Mouse (Mus musculus) embryonic facial prominence, embryonic 12.5 days (tissue): ENCODE measurements around the gene Mbd3. TPM values are rescaled to one million over a fixed set of nuclear protein-coding genes. Genes with fewer than 3 reads are reported as not detected.

Experiments used
- ATAC-seq: fragments of 200-750 bp; cut with Nextera tagmentation; 2 replicates; pipeline ENCODE4 v1.8.0; 2017; ENCODE audit not compliant: insufficient number of reproducible peaks, insufficient read depth, low FRiP score, low TSS enrichment
- H3K27ac ChIP-seq: fragments of 300-500 bp; sonication (generic); 2 replicates; pipeline ENCODE4 v1.5.1; 2016; ENCODE audit warnings: mild to moderate bottlenecking
- H3K27me3 ChIP-seq: fragments of 300-500 bp; sonication (generic); 2 replicates; pipeline ENCODE4 v1.6.1; 2016; ENCODE audit warnings: mild to moderate bottlenecking, moderate library complexity
- H3K36me3 ChIP-seq: fragments of 300-500 bp; sonication (generic); 2 replicates; pipeline ENCODE4 v1.6.1; 2016; ENCODE audit warnings: mild to moderate bottlenecking
- H3K4me1 ChIP-seq: fragments of 300-500 bp; sonication (generic); 2 replicates; pipeline ENCODE4 v1.6.1; 2016
- H3K4me2 ChIP-seq: fragments of 300-500 bp; sonication (generic); replicated peaks from 2 replicates; pipeline ENCODE4 v1.6.1; 2016; ENCODE audit warnings: mild to moderate bottlenecking, moderate library complexity
- H3K4me3 ChIP-seq: fragments of 300-500 bp; sonication (generic); 2 replicates; pipeline ENCODE4 v1.5.1; 2016; ENCODE audit warnings: mild to moderate bottlenecking
- H3K9ac ChIP-seq: fragments of 300-500 bp; sonication (generic); 2 replicates; pipeline ENCODE4 v1.6.1; 2016; ENCODE audit warnings: mild to moderate bottlenecking, moderate library complexity
- H3K9me3 ChIP-seq: fragments of 300-500 bp; sonication (generic); 2 replicates; pipeline ENCODE4 v1.6.1; 2016; ENCODE audit warnings: mild to moderate bottlenecking, moderate library complexity
- WGBS: fragments of 180-500 bp; shearing (Covaris S2); methylation state at CpG from one replicate; pipeline ENCODE4 v1.1.7; 2016; 5-methylcytosine and 5-hydroxymethylcytosine counted together
- polyA plus RNA-seq: library from polyadenylated mRNA; unstranded; fragments of >200 nt; fragmentation: Nextera tagmentation; extraction: Ambion mirVana; gene quantifications from 2 replicates; pipeline ENCODE4 v1.2.1, GENCODE M21; 2016

The Mbd3 gene
- polyA plus RNA-seq, 1 experiment from 2014 or later: 332 TPM

DNA sequence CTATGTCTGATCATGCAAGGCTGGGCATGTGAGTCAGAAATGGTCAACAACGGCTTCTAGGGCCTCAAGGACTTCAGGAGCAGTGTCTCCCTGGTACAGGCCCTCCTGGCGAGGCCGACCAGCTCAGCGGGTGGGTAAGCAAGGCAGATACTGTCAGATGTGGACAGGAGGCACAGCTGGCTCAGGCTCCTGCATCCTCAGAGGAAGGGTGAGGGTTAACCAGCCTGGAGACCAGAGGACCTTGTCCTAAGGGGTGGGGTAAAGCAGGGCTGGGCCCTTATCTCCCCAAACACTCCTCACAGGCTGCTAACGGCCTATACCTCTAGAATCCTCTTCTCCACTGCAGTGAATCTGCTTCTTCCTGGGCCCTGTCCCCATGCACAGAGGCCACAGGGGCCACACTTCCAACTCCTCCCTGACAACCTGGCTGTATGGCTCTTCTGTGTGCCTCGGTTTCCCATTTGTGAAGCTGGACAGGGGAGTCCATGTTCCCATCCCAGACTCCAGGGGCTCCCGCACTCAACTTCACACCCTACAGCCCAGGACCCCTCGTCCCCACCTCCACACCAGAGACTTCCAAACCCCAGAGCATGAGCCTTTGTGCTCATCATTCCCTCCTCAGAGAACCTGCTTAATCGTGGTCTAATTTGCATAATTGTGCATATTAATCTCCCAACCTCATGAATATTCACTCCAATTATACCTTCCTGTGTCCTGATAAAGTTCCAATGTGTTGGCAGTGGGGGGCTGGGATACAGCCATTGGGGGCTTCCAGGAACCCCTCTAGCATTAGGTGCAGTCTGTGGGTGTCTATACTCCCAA is 22.5 kb upstream of the Mbd3 start:
- WGBS: 91% methylated on average over 9 of the region's 9 CpGs
- no peak overlapping the region for H3K9ac ChIP-seq
- H3K4me2 ChIP-seq: no peak overlapping the region
- H3K4me3 ChIP-seq: no peak overlapping the region
- 0 out of 2 replicates have a peak, but pooled peaks cover 9% of the 10 kb centered on the region for H3K4me1 ChIP-seq
- peaks cover 99% of the 10 kb centered on the region for H3K36me3 ChIP-seq
- 0 out of 2 replicates have a peak, but pooled peaks cover 7% of the 10 kb centered on the region for H3K9me3 ChIP-seq
- H3K27me3 ChIP-seq: no peaks in the 10 kb centered on the region
- no peak overlapping the region for H3K27ac ChIP-seq
- ATAC-seq: no peak

DNA sequence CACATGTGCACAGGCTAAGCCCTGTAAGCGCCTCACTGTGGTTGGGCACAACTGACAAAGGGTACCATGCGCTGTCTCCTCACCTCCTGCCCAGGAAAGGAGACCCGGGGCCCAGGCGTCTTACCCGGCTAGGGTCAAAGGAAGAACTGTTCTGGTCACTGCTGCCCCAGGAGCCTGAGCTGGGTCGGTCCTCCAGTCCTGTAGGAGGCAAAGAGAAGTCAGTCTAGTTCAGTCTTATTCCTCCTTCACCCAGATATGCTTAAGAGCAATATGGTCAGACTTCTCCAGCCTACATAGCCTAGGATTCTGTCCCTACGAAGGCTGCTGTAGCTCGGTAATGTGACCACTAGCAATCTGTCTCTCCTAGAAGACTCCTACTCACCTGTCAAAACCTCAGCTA is 21.9 kb upstream of the Mbd3 start:
- H3K4me1 ChIP-seq: 0 out of 2 replicates have a peak, but pooled peaks cover 9% of the 10 kb centered on the region
- no peak overlapping the region for H3K4me3 ChIP-seq
- no peak overlapping the region for H3K27ac ChIP-seq
- WGBS: 89% methylated on average over 8 of the region's 8 CpGs
- peaks cover 99% of the 10 kb centered on the region for H3K36me3 ChIP-seq
- no peak overlapping the region for H3K9ac ChIP-seq
- no peak overlapping the region for H3K4me2 ChIP-seq
- no peak for ATAC-seq
- 0 out of 2 replicates have a peak, but pooled peaks cover 7% of the 10 kb centered on the region for H3K9me3 ChIP-seq
- no peaks in the 10 kb centered on the region for H3K27me3 ChIP-seq

DNA sequence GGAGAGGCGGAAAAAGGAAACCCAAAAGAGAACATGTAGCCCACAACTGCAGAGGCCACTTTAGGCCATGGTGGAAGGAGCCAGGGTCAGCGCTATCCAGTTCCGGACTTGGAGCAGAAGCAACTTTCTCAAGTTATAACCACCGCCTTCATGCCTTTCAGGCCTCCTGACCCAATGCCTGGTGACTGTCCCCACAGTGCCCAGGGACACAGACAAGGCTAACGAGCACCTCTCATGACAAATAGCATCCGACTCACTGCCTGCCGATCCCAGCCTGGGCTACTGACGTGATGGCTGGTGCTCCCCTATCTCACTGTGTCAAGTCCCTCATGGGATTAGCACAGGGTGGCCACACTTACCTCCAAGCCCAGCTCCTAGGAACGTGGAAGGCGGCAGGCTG is 21.4 kb upstream of the Mbd3 start:
- Histone ChIP-seq H3K27me3 (no peaks in the 10 kb centered on the region), H3K4me3 (no peak overlapping the region), H3K4me2 (no peak overlapping the region), H3K4me1 (0 out of 2 replicates have a peak, but pooled peaks cover 9% of the 10 kb centered on the region), H3K27ac (no peak overlapping the region), H3K9me3 (0 out of 2 replicates have a peak, but pooled peaks cover 6% of the 10 kb centered on the region), H3K9ac (no peak overlapping the region), H3K36me3 (peaks cover 99% of the 10 kb centered on the region)
- ATAC-seq: no peak
- WGBS: 95% methylated on average over 10 of the region's 10 CpGs

DNA sequence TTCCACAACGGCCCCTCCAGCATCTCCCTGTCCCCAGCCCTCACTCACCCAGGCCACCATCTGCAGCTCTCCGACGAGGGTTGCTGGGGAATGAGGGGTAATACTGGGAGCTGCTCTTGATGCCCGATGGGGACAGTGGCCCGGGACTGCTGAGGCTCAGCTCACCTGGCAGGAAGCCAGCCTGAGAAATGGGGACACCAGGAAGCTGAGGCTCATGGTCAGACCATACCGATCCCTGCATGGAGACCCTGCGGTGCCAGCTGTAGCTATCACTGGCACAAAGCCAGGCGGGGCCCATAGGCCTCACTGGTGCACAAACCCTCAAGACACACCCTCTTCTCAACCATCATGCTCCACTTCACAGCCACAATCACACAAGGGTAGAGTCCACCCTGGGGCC is 20.1 kb upstream of the Mbd3 start:
- H3K27ac ChIP-seq: 0 out of 2 replicates have a peak overlapping the region, but pooled peaks have one; percentile 19
- WGBS: 91% methylated on average over 8 of the region's 8 CpGs
- H3K36me3 ChIP-seq: peaks cover 99% of the 10 kb centered on the region
- H3K4me2 ChIP-seq: no peak overlapping the region
- ATAC-seq: no peak
- H3K4me1 ChIP-seq: 0 out of 2 replicates have a peak, but pooled peaks cover 9% of the 10 kb centered on the region
- H3K4me3 ChIP-seq: no peak overlapping the region
- H3K27me3 ChIP-seq: no peaks in the 10 kb centered on the region
- H3K9me3 ChIP-seq: no peaks in the 10 kb centered on the region
- no peak overlapping the region for H3K9ac ChIP-seq

DNA sequence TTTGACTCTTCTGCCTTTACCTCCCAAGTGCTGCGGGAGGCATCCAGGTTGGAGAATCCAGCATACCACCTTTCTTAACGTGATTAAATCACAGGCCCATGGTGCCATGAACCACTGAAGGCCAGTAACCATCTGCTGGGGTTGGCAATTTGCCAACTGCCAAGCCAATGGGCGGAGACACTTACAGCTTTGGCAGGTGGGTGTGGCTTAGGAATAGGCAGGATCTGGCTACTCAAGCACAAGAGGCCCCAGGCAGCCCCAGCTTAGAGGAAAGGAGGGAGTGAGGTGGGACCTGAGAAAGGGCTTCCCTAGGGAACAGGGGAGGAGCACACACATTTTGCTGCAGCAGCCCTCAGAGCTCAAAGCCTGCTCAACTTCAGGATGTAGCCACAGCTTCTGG is 19.0 kb upstream of the Mbd3 start:
- H3K4me3 ChIP-seq: no peak overlapping the region
- H3K9ac ChIP-seq: no peak overlapping the region
- H3K27ac ChIP-seq: peak overlapping the region; percentile 38; the same call in 1 of the 2 replicates
- peaks cover 99% of the 10 kb centered on the region for H3K36me3 ChIP-seq
- no peak for ATAC-seq
- 83% methylated on average over 3 of the region's 3 CpGs for WGBS
- H3K27me3 ChIP-seq: no peaks in the 10 kb centered on the region
- H3K9me3 ChIP-seq: no peaks in the 10 kb centered on the region
- H3K4me2 ChIP-seq: no peak overlapping the region
- H3K4me1 ChIP-seq: 0 out of 2 replicates have a peak, but pooled peaks cover 9% of the 10 kb centered on the region

DNA sequence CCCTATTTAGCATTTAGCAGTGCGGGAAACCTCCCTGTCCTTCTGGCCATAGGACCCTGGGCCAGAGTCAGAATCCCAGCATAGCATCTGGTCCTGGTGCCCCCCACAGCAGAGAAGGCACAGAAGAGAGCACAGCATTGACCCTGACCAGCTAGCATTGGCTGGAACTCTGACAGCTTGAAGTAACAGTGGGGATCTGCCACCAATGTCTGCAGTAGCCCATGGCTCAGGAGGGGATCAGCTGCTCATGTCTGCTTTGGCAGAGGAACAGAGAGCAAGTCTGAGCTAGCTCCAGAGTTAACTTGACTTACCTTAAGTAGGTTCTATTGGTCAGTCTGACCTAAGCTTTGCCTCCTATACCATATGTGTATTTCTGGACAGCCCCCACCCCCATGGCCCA is 18.5 kb upstream of the Mbd3 start:
- 100% methylated on average over 1 of the region's 1 CpGs for WGBS
- no peak for ATAC-seq
- Histone ChIP-seq H3K9me3 (no peaks in the 10 kb centered on the region), H3K9ac (no peak overlapping the region), H3K4me1 (0 out of 2 replicates have a peak, but pooled peaks cover 9% of the 10 kb centered on the region), H3K36me3 (peaks cover 99% of the 10 kb centered on the region), H3K4me2 (no peak overlapping the region), H3K4me3 (no peak overlapping the region), H3K27me3 (no peaks in the 10 kb centered on the region), H3K27ac (no peak overlapping the region)

DNA sequence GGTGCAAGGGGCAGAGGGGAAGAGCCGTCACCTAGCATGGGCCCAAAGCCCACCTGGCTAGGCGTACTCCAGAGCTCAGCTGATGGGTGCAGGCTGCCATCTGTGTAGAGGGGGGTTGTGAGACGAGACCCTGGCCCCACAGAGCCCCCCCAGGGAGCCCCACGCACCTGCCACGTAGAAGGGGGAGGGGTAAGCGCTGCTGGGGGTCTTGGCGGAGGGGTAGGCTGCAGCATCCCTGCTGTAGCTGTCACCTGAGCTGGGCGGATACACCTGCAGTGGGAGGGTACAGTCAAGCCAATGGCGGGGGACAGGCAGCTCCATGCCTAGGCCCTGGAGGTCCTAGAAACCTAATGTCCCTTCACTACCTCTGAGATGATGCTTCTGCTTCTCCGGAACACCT is 18.0 kb upstream of the Mbd3 start:
- no peak overlapping the region for H3K4me3 ChIP-seq
- ATAC-seq: no peak
- H3K4me2 ChIP-seq: no peak overlapping the region
- no peaks in the 10 kb centered on the region for H3K27me3 ChIP-seq
- peaks cover 100% of the 10 kb centered on the region for H3K36me3 ChIP-seq
- H3K9ac ChIP-seq: no peak overlapping the region
- no peak overlapping the region for H3K27ac ChIP-seq
- no peaks in the 10 kb centered on the region for H3K9me3 ChIP-seq
- 89% methylated on average over 10 of the region's 10 CpGs for WGBS
- H3K4me1 ChIP-seq: 0 out of 2 replicates have a peak, but pooled peaks cover 9% of the 10 kb centered on the region

DNA sequence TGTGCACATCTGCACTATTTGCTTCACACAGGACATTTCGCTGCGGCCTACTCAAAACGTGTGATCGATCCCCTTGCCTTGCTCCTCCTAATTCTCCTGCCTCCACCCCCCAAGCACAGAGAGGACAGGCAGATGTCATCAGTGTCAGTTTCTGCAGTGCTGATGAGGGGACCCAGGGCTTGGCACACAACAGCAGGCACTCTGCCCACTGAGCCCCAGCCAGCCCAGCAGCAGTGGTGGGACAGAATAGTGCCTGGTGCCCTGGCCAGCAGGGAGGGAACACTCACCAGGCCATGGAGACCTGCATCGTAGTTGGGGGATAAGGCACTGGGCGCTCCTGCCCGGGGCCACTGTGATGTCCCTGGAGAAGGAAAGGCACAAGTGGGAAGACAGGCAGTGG is 16.2 kb upstream of the Mbd3 start:
- no peak for ATAC-seq
- Histone ChIP-seq H3K4me3 (0 out of 2 replicates have a peak overlapping the region, but pooled peaks have one; percentile 2), H3K36me3 (peaks cover 100% of the 10 kb centered on the region), H3K4me1 (0 out of 2 replicates have a peak, but pooled peaks cover 9% of the 10 kb centered on the region), H3K9ac (no peak overlapping the region), H3K9me3 (no peaks in the 10 kb centered on the region), H3K27ac (no peak overlapping the region), H3K27me3 (no peaks in the 10 kb centered on the region), H3K4me2 (no peak overlapping the region)
- 90% methylated on average over 7 of the region's 7 CpGs for WGBS

DNA sequence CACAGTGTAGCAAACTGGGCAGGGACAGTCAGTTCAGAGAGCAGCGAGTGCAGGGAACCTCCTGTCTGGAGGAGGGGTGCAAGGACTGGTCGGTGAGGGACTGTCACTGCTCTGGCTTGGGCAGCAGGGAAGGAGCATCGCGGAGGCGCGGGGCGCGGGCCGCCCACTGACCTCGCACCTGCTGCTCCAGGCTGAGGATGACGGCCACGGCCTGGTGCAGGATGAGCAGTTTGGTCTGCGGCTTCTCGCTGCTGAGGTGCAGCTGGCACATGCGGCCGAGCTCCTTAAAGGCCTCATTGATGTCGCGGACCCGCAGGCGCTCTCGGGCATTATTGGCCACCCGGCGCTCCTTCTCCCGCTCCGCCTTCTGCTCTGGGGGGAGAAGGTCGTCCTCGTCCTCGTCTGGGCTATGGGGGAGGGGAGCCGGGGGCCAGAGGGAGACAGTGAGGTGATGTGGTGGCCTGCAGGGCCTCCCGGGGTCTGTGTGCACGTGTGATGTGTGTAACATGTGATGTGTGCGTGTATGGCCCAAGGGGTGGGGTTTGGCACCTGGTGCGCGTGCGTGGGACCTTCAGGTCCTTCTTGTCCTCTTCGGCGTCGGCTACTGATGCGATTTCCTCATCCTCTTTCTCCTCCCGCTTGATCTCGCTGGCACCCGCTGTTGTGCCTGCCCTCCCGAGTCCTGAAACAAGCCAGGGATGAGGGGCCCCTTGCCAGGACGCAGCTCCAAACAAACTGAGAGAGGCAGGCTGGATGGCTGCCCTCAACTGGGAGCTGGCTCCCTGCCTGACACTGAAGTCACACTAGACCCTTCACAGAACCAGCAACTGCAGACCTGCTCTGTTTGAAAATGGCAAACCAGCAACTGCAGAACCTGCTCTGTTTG is 13.5 kb upstream of the Mbd3 start:
- Histone ChIP-seq H3K9ac (no peak overlapping the region), H3K27me3 (no peaks in the 10 kb centered on the region), H3K36me3 (peaks cover 92% of the 10 kb centered on the region), H3K9me3 (no peaks in the 10 kb centered on the region), H3K4me2 (no peak overlapping the region), H3K4me3 (no peak overlapping the region), H3K27ac (no peak overlapping the region), H3K4me1 (0 out of 2 replicates have a peak, but pooled peaks cover 4% of the 10 kb centered on the region)
- no peak for ATAC-seq
- 89% methylated on average over 44 of the region's 44 CpGs for WGBS

DNA sequence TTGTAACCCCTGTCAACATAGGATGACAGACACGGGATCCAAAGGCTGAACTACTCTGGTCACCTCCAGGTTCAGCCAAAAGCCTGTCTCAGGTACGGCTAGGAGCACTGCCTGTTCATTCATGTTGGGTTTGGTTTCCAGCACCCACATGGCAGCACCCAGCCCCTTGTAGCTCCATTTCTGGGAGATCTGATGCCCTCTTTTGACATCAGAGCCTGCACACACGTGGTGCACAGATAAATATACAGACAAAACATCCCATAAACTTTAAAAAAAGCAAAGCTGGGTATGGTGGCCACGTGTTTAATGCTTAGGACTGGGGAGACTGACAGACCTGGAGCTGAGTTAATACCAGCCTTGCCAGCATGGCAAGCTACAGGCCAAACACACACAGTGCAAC is 8.6 kb upstream of the Mbd3 start:
- Histone ChIP-seq H3K4me2 (no peak overlapping the region), H3K4me3 (no peak overlapping the region), H3K36me3 (peaks cover 57% of the 10 kb centered on the region), H3K27ac (no peak overlapping the region; the same call in 1 of the 2 replicates), H3K27me3 (no peaks in the 10 kb centered on the region), H3K9ac (no peak overlapping the region), H3K9me3 (no peaks in the 10 kb centered on the region), H3K4me1 (peaks cover 24% of the 10 kb centered on the region)
- no peak for ATAC-seq
- 50% methylated on average over 4 of the region's 4 CpGs for whole genome bisulfite sequencing

DNA sequence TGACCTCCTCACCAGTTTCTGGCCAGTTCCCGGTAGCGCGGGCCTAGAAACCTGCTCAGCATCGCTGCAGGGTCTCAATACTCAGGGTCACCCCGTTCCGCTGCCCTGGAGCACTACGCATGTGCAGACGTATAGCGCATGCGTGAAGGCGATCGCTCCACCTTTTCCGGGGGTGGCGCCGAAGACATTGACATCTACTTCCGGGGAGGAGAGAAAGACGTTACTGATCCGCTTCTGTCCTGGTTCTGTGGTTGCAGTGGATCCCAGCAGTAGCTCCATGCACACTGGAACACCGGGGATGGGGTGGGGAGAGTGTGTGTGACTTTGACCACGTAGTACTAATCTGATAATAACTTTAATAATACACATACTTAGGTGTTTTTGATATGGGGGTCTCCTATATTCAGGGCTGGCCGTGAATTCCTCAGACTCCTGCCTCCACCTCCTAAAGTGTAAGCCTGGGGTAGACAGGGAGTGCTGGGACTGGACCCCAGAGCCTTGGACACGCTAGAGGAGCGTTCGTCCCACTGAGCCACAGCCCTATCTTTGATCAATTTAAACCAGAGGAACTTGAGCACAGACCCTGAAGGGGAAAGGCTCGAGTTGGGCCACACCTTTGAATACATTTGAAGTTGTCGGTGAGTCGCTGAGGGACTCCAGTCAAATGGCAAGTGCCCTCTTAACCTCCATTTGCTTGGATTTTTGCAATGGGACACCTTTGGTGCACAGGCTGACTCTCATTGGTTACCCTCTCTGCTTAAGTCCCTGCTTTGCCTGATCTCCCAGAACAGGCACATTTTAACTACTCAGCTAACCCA is 7.5 kb upstream of the Mbd3 start, which contains the start of gene Uqcr11:
Gene Uqcr11, minus strand, starts transcription at position 147 of the 818 bp plus-strand sequence.
- peaks cover 24% of the 10 kb centered on the region for H3K4me1 ChIP-seq
- H3K27ac ChIP-seq: peak within 1 kb of the TSS; percentile 83
- H3K27me3 ChIP-seq: no peaks in the 10 kb centered on the region
- no peaks in the 10 kb centered on the region for H3K9me3 ChIP-seq
- H3K36me3 ChIP-seq: peaks cover 55% of the 10 kb centered on the region
- ATAC-seq: peak; percentile 43
- H3K9ac ChIP-seq: peak within 1 kb of the TSS; percentile 88
- WGBS: 2% methylated on average over 27 of the region's 27 CpGs
- H3K4me2 ChIP-seq: peak within 1 kb of the TSS; percentile 96
- H3K4me3 ChIP-seq: peak within 1 kb of the TSS; percentile 96
